Mouse (Mus musculus) bone marrow macrophage, adult 2 months (primary cell): Measurements from ENCODE around the gene Myo1d.

ENCODE experiments used
- CTCF ChIP-seq: IDR thresholded peaks from 2 replicates; pipeline ENCODE4 v1.5.1; 2012; ENCODE audit warnings: low read depth, mild to moderate bottlenecking, low read length, moderate library complexity
- POLR2A ChIP-seq: IDR thresholded peaks from 2 replicates; pipeline ENCODE4 v1.6.1; 2012; ENCODE audit warnings: mild to moderate bottlenecking, low read depth, low read length, borderline replicate concordance

DNA sequence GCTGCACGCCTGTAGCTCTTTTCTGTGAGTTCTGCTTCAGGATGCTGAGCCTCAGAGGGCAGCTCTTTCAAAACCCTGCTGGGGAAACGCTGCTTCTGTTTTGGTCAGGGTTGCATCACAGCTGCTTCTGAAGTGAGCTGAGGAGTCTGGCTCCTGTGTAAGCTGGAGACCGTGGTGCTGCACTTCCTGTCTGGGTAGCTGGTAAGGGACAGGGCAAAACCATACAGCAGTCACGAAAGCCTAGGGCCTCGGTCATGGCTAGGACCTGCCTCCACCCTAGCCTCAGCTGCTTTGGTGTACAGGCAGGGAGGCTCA is 290.0 kb downstream of the Myo1d start:
- TF ChIP-seq CTCF (no peak), POLR2A (no peak)
